Mouse (Mus musculus): ENCODE data around the gene Pfdn5.

DNA sequence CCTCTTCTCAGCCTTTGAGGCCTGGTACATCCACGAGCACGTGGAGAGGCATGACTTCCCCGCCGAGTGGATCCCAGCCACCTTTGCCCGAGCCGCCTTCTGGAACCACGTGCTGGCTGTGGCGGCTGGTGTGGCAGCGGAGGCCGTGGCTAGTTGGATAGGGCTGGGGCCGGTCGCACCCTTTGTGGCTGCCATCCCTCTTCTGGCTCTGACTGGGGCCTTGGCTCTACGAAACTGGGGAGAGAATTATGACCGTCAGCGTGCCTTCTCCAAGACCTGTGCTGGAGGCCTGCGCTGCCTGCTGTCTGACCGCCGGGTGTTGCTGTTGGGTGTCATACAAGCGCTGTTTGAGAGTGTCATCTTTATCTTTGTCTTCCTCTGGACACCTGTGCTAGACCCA is 45.3 kb upstream of the Pfdn5 start:
- TF ChIP-seq POLR2A (IDR thresholded peaks at IDR 0.05; ENCODE audit: insufficient read depth, low read length) (no peak), CTCF (IDR thresholded peaks at IDR 0.05; ENCODE audit: low read depth, low read length) (no peak)

All from ES-Bruce4 (cell line).